ENCODE assay signal across 20 mouse cellular contexts in the genomic region with DNA sequence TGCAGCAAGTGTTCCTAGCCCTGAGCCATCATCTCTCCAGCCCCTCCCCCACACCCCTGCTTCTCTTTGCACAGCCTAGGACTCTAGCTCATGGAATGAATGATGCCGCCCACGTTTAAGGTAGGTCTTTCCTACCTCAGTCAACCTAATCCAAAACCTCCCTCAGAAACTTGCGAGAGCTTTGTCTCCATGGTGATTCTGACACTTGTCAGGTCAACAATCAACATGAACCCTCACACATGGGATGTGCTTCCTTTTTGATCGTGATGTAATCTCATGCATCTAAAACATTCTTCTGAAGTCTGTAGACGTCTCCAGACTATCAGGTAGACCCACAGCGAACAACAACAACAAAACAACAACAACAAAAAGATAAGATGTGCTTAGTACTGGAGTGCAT. TPM values are rescaled to one million over a fixed set of nuclear protein-coding genes. Genes with fewer than 3 reads are reported as not detected.
DNase-seq lines count a peak whose midpoint lies in the region; ATAC-seq and TF ChIP-seq lines count a peak whose summit lies in the region.
"Had no signal": no experiment of that assay in that cellular context is flagged by ENCODE, and none has a peak within 500 bp of the region (broad histone marks: within the 10 kb centered on the region; RNA-seq: fewer than 3 reads in every experiment).

No protein-coding gene starts in this region.

- peak; percentile 37 for DNase-seq in thymus, postnatal 4 days
- no peak for DNase-seq in thymus, postnatal 10 days (ENCODE audit: low spot score in 2 of 2)
- peak; percentile 80 for DNase-seq in T-cell, adult 2 months (ENCODE audit: low spot score)
- no peak for DNase-seq in gastrocnemius, postnatal 14 days
- DNase-seq in kidney, adult 2 months, result no peak
- DNase-seq in layer of hippocampus, adult 2 months (ENCODE audit: low spot score in 2 of 2), result no peak
- DNase-seq: adrenal gland, adult 8-10 months; cerebellum, adult 11-12 months; cerebellum, adult 9-10 months; cerebellum, postnatal 25 days; gastrocnemius, postnatal 10 days; heart, adult 2 months had no signal

- H3K27ac ChIP-seq in kidney, adult 2 months (ENCODE audit: insufficient read depth, low read depth, low read length), result no peak overlapping the region
- H3K27ac ChIP-seq in layer of hippocampus, adult 2 months, result no peak overlapping the region
- H3K27ac ChIP-seq: embryonic facial prominence, embryonic 12.5 days; heart, adult 2 months; hindbrain, embryonic 10.5 days; hindbrain, embryonic 14.5 days had no signal

- no peak for TF ChIP-seq POLR2A in kidney, adult 2 months (IDR thresholded peaks at IDR 0.05; ENCODE audit: low read depth, low read length)

- no peak for TF ChIP-seq CTCF in kidney, adult 2 months (conservative IDR thresholded peaks at IDR 0.05; ENCODE audit: insufficient read depth, insufficient read length, low read depth, low read length)
- TF ChIP-seq CTCF in layer of hippocampus, adult 2 months (conservative IDR thresholded peaks at IDR 0.05), result no peak

- H3K36me3 ChIP-seq in kidney, adult 2 months (ENCODE audit: control insufficient read depth, insufficient read depth, low read length), result no peaks in the 10 kb centered on the region
- H3K36me3 ChIP-seq: embryonic facial prominence, embryonic 12.5 days; heart, embryonic 12.5 days; hindbrain, embryonic 10.5 days had no signal

- WGBS in kidney, adult 2 months, result 71% methylated on average over 6 of the region's 6 CpGs

- intact Hi-C loops in gastrocnemius, postnatal 14 days (cut with DNase I; ENCODE audit: low total_unique reads), result no loop called here

- peak; percentile 57 for ATAC-seq in inflammation-experienced regulatory T-cells, adult 6 months
- ATAC-seq: forebrain, embryonic 16.5 days; Patski had no signal

- no peaks in the 10 kb centered on the region for H3K4me1 ChIP-seq in kidney, adult 2 months (ENCODE audit: control insufficient read depth, insufficient read depth, low read length)

- H3K27me3 ChIP-seq in kidney, adult 2 months (replicated peaks; ENCODE audit: control insufficient read depth, insufficient read depth, low read length), result no peaks in the 10 kb centered on the region
- H3K27me3 ChIP-seq: Patski had no signal

- H3K4me3 ChIP-seq in kidney, adult 2 months (ENCODE audit: insufficient read depth, low read depth, low read length), result no peak overlapping the region
- H3K4me3 ChIP-seq in layer of hippocampus, adult 2 months, result no peak overlapping the region
- H3K4me3 ChIP-seq: embryonic facial prominence, embryonic 12.5 days; heart, adult 2 months; heart, embryonic 12.5 days; hindbrain, embryonic 10.5 days had no signal

RNA-seq across cellular contexts. Expression of gene Pik3r5, which starts 21.4 kb away (rescaled TPM):
- polyA plus RNA-seq in inflammation-experienced regulatory T-cells, adult 6 months (2017; shearing (Covaris generic)), result 10 to 100 TPM; 18.4 to 24.9 (median 20.6) TPM
- under 1 TPM; 0.35 to 0.41 TPM for total RNA-seq in gastrocnemius, postnatal 14 days (2021)
- 0.83 and 2.2 TPM in 2 replicates for polyA plus RNA-seq in kidney, adult 2 months (2012; rRNA removed)
- total RNA-seq in layer of hippocampus, adult 2 months (2021), result 1 to 10 TPM; 1.4 to 1.9 TPM

RNA-seq across cellular contexts. Expression of gene Pik3r6, which starts 49.5 kb away (rescaled TPM):
- not detected for polyA plus RNA-seq in inflammation-experienced regulatory T-cells, adult 6 months (2017; shearing (Covaris generic))
- 1 to 10 TPM; 2.7 to 2.9 TPM for total RNA-seq in gastrocnemius, postnatal 14 days (2021)
- 3.8 and 4.3 TPM in 2 replicates for polyA plus RNA-seq in kidney, adult 2 months (2012; rRNA removed)
- 1 to 10 TPM; 1.7 to 1.9 TPM for total RNA-seq in layer of hippocampus, adult 2 months (2021)
- polyA plus RNA-seq: C2C12 had no signal

RNA-seq across cellular contexts. Expression of gene Ntn1, which starts 52.7 kb away (rescaled TPM):
- under 1 TPM; 0.13 to 0.31 (median 0.18) TPM for polyA plus RNA-seq in inflammation-experienced regulatory T-cells, adult 6 months (2017; shearing (Covaris generic))
- 10 to 100 TPM in 1 of 2 experiments, 1 to 10 TPM in 1; 6.9 to 10.9 TPM for total RNA-seq in gastrocnemius, postnatal 14 days (2021)
- polyA plus RNA-seq in kidney, adult 2 months (2012; rRNA removed), result 24.4 and 33.1 TPM in 2 replicates
- 1 to 10 TPM; 5.9 to 7.2 TPM for total RNA-seq in layer of hippocampus, adult 2 months (2021)

Comparison
In these comparisons a context has a peak if more than half of its experiments do, and no peak if none do; other contexts are left out.
1. DNase-seq: peak in thymus, postnatal 4 days (single experiment) and T-cell, adult 2 months (single experiment); none in thymus, postnatal 10 days (0 of 2), gastrocnemius, postnatal 14 days (single experiment), kidney, adult 2 months (single experiment) and layer of hippocampus, adult 2 months (0 of 2).